Mouse (Mus musculus): ENCODE data around the gene Atp2b1.

GRCm38 (mm10) chr10:98979951-98980350 lies 65.7 kb downstream of the Atp2b1 start:
- TF ChIP-seq GATA1 (IDR thresholded peaks at IDR 0.05; ENCODE audit: low read length) (no peak), TAL1 (IDR thresholded peaks at IDR 0.05; ENCODE audit: low read length) (no peak)
